Mouse (Mus musculus): ENCODE measurements around the gene Rnd2.
"Not testable (repeated sequence)": the region's sequence is repeated elsewhere in the genome, so short reads cannot be mapped to it uniquely, and the experiment has no call there.

The Rnd2 gene

DNA sequence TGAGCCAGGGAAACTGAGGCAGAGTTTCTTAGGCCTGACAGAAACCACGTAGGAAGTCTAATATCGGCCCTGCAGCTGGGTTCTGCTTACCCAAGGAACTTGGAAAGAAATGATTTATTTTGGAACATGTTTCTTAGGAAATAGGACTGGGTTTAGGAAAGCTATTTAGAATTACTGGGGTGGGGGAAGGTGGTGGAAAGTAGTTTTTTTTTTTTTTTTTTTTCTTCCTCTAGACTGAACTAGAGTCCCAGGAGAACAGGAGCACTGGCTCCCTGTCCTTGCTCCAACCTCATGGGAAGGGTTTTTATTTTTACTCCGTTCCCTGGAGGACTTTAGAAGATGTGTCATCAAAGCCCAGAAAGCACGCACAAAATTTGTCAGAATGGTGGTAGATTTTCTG lies 4.4 kb downstream of the Rnd2 start:
- no peak for DNase-seq (ENCODE audit: low spot score)

DNA sequence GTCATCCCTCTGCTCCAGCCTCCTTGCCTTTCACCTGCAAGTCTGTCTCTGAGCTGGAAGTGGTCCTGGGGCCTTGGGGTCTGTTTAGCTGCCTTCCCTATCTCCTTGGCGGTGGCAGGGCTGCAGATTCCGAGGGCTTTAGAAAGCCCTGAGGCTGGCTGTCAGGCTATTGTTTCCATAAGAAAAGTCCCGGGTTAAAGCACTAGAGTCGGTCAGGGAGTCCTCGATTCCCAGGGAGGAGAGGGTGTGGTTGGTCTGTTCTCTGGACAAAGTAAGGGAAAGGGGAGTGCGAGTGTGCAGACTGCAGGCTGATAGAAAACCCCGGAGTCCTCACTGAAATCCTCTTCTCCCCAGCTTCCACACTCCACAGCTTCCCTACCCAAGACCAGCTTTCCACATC lies 5.4 kb downstream of the Rnd2 start:
- DNase-seq (ENCODE audit: low spot score), result no peak

DNA sequence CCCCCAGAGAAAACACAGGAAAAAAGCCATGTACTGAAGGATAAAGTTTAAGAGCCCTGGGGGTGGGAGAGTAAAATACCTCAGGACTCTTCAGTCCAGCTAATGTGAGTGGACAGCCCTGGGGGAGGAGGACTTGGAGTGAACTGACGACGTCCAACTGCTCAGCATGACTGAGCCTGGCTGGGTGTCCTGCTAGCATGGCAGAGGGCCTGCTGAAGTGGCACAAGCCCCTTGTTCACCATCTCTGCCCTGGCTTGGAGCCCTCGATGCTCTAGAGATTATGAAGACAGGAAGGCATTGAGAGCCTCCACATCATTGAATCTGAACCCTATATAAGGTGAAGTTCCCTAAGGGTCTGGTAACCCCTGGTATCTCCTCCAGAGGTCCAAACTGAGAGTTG lies 7.1 kb downstream of the Rnd2 start:
- DNase-seq (ENCODE audit: low spot score), result no peak

DNA sequence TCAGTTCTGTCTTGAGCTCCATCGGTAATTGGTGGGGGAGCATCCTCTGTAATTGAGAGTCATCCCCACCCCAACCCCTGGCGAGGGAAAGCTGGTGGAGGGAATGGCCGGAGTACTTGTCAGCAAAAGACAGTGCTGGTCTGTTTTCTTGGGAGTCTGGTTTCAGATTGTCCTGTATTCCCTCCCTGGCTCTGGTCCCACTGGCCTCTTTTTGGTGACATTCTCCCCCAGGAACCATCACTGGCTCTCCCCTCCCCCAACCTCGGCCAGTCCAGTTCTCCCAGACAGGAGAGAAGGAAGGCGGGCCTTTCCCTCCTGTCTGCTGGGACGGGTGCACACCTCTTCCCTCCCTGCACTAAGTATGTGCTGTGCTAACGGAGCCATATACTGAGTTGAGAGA lies 7.5 kb downstream of the Rnd2 start:
- no peak for DNase-seq (ENCODE audit: low spot score)

DNA sequence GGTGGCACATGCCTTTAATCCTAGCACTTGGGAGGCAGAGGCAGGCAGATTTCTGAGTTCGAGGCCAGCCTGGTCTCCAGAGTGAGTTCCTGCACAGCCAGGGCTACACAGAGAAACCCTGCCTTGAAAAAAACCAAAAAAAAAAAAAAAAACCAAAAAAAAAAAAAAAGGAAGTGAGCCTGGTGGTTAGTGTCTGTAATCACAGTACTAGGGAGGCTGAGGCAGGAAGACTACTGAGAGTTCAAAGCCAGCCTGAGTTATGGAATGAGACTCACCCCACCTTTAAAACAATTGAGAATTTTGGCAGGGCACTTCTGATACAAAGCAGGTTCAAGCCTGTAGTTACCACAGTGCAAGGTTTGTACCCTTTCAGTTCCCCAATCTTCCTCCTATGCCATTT lies 8.9 kb downstream of the Rnd2 start:
- DNase-seq (ENCODE audit: low spot score), result not testable (repeated sequence)

DNA sequence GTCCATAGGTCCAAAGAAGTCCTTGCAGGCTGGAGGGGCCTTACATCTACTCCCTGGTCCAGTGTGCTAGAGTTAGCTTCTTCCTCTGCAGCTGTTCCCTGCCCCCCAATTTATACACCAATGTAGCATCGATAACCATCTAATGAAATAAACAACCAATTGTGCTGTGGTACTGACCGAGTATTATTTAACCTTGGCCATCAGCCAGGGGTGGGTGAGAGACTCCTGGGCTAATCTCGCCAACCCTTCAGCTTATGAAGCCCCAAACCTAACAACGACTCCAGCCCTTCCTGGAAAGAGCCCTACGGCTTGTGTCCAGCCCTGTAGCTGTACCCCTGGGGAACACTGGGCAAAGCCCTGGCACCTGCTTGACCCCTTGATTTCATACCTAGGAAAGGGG lies 9.5 kb downstream of the Rnd2 start:
- no peak for DNase-seq (ENCODE audit: low spot score)

DNA sequence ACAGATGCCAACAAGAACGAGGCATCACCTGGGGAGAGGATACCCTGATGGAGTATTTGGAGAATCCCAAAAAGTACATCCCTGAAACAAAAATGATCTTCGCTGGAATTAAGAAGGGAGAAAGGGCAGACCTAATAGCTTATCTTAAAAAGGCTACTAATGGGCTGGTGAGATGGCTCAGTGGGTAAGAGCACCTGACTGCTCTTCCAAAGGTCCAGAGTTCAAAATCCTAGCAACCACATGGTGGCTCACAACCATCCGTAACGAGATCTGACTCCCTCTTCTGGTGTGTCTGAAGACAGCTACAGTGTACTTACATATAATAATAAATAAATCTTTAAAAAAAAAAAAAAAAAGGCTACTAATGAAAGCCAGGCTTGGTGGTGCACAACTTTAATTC lies 11.6 kb downstream of the Rnd2 start:
- DNase-seq (ENCODE audit: low spot score), result not testable (repeated sequence)

DNA sequence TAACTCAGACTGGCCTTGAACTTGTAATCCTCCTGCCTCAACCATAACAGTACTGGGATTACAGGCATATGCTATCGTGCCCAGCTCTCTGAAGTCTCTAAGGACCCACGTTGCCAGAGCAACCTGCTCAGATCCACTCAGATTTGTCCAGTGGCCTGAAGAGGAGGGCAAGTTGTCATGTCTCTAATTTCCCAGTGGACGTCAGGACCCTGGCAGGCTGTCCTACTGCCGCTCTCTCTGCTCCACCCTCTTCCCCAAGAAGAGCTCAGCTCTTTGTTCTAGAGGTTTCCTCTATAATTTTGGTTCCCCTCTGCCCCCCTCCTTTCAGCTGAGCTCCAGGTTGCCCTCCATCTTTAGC lies 12.4 kb downstream of the Rnd2 start:
- DNase-seq (ENCODE audit: low spot score), result no peak

DNA sequence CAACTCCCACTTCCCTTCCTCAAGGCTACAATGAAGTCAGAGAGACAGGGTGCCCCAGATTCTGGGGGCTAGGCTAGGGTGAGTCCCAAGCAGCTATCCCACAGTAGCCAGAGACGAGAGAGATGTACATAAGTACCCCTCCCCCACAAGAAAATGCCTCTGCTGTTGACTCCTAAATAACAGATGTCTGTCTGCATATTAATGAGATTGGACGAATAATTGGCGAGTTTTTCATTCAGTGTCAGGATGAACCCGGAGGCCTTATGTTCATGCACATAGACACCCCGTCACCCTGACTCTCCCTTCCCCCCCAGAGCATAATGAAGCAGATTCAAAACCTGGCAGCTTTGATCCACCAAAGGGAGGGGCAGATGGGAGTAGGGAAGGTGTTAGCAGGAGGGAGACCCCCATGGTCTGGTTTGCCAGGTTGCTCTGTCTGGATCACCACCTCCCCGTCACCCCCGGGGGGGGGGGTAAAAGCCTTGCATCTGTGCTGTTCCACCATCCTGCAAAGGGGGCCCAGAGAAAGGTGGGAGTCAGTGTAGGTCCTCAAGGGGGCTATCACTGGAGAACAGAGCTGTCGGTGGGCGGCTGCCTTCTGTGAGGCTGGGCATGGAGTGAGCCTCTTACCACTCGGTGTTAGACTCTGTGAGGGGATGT lies 12.9 kb downstream of the Rnd2 start:
- DNase-seq (ENCODE audit: low spot score), result no peak

DNA sequence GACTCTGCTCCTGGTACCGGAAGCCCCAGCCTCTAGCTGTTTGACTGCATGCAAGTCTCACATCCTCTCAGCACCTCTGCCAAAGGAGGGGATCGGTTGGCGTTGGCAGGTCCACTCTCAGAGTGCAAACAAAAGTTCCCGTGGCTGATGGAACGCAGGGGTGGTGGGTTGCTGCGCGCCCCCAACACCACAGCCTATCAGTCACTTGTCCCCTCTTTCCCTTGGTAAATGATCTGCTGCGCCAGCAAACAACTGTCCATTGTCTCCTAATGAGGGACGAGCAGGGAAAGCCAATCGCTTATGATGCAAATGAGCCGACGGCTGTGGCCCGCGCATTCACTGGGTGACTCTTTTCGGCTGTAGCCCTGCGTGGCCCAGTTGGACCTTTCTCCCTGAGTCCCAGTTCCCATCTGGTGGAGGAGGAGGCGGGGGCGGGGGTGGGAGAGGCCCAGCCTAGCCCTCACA lies 14.4 kb downstream of the Rnd2 start:
- DNase-seq (ENCODE audit: low spot score), result no peak

DNA sequence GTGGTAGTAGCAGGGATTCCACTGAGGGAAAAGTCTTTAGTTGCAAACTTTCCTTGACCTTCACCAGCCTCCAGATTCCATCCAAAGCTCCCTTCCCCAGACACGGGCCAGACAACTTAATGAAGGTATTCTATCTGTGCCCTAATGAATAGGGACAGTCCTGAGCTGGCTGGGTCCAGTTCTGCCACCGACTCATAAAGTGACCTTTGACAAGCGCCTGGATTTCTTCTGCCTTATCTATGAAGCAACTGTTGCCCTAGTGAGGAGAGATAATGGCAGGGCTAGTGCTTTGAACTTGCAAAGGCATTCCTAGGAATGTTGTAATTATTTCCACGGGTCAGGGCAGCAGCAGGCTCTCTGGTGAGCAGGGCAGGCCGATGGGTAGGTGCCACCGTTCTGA lies 16.1 kb downstream of the Rnd2 start:
- DNase-seq (ENCODE audit: low spot score), result no peak

DNA sequence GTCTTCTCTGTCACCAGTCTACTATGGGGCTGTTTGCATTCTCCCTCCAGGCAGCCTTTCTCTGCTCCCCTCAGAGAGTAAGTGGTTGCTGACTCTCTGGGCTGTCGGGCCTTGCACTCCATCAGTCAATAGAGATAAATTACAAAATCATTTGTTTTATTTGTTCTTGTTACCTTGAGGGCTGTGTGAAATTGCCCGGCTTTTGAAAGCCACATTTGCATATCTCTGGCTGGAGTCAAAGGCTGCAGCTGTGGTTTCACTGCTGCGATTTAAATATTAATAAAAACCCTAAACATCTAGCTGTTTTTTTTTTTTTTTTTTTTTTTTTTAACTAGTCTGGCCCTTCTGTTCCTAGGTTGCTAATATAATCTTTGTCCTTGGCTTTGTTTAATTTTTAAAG lies 19.0 kb downstream of the Rnd2 start:
- no peak for DNase-seq (ENCODE audit: low spot score)

DNA sequence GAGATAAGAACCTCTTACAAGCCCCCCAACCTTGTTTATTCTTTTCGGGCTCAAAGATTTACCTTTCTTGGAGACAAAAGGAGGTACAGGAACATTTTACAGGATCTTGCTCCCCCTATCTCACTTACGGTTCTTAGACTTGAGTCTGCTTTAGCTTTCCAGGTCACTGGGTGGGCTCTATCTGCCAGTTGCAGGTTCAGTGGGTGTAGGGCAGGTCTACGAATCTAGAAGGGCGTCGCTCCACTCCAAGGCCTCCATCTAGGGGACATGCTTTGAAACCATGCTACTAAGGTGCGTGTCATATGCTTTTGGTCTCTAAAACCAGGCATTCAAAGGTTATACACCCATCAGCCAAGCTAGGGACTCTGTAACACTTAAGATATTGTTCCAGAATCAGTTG lies 19.4 kb downstream of the Rnd2 start:
- DNase-seq (ENCODE audit: low spot score), result no peak

DNA sequence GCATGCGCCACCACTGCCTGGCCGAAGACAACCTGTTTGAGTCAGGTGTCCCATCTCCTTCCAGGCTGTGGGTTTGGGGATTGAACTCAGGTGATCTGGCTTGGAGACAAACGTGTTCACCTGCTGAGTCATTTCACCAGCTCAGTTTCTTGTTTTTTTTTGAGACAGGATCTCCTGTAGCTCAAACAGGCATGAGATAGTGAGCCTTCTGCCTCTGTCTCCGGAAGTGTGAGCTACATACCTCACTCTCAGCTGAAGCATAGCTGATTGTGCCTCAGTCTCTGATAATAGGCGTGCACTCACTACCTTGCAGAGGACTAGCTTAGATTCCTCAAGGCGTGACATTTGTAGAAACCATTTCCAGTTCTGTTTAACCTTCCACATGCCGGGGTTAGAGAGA lies 20.0 kb downstream of the Rnd2 start:
- no peak for DNase-seq (ENCODE audit: low spot score)

DNA sequence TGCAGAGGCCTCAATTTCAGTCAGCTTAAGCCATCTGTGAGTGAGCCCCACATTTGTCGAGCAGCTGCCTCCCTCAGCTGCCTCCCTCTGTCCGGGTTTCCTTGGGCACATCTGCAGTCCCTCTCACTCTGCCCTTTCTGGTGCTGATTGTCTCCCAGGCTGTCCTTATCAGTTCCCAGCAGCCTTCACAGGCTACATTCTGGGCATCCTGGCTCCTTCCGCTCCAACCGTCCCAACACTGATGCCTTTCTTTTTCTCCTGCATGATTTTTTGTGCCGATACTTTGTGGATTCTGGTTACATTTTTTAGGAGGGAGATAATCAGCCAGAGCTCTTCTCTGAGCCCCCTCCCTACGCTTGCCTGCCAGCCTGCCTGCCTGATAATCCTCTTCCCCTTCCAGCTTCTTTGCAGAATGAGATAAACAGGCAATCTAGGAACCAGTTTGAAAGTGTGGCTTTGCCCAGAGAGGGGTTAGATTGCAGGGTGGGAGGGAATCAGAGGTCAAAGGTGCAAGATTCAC lies 20.8 kb downstream of the Rnd2 start:
- no peak for DNase-seq (ENCODE audit: low spot score)

DNA sequence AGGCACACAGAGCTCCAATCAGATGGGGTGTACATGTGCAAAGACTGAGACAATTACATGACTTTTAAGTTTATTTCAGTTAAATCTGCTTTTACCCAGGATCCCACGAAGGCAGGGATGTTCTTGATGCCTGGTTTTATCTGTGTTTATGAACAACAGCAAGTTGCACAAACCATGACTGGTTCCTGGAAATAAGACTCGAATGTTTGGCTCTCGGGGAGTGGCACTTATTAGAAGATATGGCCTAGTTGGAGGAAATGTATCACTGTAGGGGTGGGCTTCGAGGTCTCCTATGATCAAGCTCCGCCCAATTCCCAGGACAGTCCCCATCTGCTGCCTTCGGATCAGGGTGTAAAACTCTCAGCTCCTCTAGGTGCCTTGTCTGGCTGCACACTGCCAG lies 21.3 kb downstream of the Rnd2 start:
- no peak for DNase-seq (ENCODE audit: low spot score)

DNA sequence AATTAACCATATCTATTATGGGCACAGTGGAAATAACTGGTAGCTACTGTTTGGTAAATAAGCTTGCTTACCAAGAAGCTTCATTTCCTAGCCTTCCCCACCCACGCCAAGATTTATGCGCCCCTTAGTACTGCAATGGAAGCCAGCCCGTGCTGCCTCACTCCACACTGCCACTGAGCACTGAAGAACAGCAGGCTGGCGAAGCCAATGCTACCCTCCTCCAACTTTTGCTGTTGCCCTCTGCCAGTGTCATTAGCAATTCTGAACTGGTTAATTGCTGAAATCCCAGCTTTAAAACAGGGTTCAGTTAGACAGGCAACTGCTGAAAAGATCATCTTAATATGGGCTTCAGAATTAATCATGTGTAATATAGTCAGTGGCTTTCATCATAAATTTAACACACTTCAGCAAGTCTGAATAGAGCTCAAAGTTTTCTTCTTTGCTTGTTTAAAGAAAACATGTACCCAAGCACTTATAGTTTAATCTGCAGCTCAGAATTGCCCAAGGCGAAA lies 41.5 kb downstream of the Rnd2 start:
- no peak for DNase-seq (ENCODE audit: low spot score)

DNA sequence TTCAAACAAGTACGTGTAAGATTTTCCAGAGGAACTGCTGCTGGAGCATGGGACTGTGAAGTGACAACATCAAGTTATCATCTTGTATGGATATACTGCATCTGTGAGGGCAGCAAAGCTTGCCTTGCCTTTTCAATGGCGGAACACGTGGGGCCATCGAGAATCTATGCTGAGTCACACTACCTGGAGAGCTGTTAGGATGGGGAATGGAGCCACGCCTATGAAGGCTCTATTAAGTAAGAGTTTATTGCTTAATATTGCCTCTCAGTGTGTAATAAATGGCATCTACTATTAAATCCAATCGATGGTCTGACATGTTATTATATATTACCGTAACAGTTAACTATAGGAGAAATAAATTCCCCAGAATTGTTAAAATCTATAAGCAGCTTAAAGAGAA lies 42.3 kb downstream of the Rnd2 start:
- DNase-seq (ENCODE audit: low spot score), result no peak

DNA sequence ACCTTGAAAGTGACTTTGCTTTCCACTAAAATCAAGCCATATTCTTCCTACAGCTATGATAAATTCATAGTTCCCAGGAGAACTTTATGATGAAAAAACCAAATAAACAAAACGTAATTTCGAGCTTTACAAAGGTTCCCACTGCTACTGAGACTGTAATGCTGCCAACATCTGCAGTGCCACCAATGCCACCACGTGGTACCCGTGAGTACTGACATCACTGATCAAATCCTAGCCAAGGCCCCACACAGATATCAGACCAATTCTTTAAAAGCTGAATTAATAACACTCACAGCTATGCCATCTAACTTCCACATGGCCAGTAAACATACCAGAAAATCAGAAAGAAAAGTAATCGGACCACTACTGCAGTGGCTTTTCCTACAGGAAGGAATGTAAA lies 54.1 kb downstream of the Rnd2 start:
- no peak for DNase-seq (ENCODE audit: low spot score)

DNA sequence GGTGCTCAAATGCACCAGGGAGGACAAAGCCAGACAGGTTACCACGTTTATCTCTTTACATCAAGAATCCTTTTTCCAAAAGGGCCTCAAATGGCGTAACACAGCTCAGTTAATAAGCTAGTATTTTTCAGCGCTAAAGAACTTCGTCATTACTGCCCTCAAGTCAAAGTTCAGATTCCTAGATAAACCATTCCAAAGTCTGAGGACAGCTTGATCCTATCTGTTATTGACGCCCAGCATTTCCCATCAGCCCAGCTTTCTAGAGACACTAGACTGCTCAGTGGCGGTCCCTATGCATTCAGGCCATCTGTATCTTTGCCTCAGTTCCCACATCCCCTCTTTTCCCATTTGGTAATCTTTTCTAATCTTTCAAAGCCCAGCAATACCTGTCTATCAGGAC lies 54.6 kb downstream of the Rnd2 start:
- DNase-seq (ENCODE audit: low spot score), result no peak

Measured in spleen, adult 12 weeks (tissue).